9 mouse cellular contexts compared by ENCODE assay signal in the genomic region with DNA sequence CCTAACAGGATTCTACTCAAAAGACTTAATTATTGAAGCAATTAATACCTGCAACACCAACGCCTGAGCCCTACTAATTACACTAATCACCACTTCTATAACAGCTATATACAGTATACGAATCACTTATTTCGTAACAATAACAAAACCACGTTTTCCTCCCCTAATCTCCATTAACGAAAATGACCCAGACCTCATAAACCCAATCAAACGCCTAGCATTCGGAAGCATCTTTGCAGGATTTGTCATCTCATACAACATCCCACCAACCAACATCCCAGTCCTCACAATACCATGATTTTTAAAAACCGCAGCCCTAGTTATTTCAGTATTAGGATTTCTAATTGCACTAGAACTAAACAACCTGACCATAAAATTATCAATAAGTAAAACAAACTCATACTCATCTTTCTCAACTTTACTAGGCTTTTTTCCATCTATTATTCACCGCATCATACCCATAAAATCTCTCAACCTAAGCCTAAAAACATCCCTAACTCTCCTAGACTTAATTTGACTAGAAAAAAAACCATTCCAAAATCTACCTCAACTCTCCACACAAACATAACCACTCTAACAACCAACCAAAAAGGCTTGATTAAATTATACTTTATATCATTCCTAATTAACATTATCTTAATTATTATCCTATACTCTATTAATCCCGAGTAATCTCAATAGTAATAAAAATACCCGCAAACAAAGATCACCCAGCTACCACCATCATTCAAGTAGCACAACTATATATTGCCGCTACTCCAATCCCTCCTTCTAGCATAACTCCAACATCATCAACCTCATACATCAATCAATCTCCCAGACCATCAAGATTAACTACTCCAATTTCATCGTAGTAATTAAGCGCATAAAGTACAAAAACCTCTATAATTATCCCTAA.
DNase-seq lines count a peak whose midpoint lies in the region; ATAC-seq and TF ChIP-seq lines count a peak whose summit lies in the region.
"Had no signal": no experiment of that assay in that cellular context is flagged by ENCODE, and none has a peak within 500 bp of the region (broad histone marks: within the 10 kb centered on the region; RNA-seq: fewer than 3 reads in every experiment).

No protein-coding gene starts in this region.

- H3K4me2 ChIP-seq in hindbrain, embryonic 16.5 days (ENCODE audit: low read length) = no peak overlapping the region
- no peak overlapping the region for H3K4me2 ChIP-seq in midbrain, embryonic 14.5 days (ENCODE audit: low read length)

- no peaks in the 10 kb centered on the region for H3K27me3 ChIP-seq in kidney, adult 2 months (replicated peaks; ENCODE audit: control insufficient read depth, insufficient read depth, low read length)
- H3K27me3 ChIP-seq in hindbrain, embryonic 16.5 days (replicated peaks; ENCODE audit: control insufficient read depth, insufficient read depth, low read length) = no peaks in the 10 kb centered on the region
- no peaks in the 10 kb centered on the region for H3K27me3 ChIP-seq in midbrain, embryonic 14.5 days (ENCODE audit: control insufficient read depth, insufficient read depth, low read length)

- H3K4me1 ChIP-seq in kidney, adult 2 months (ENCODE audit: control insufficient read depth, insufficient read depth, low read length) = no peaks in the 10 kb centered on the region
- no peaks in the 10 kb centered on the region for H3K4me1 ChIP-seq in hindbrain, embryonic 16.5 days (ENCODE audit: control insufficient read depth, insufficient read depth, low read depth, low read length)
- H3K4me1 ChIP-seq in midbrain, embryonic 14.5 days (ENCODE audit: control insufficient read depth, insufficient read depth, low read length) = no peaks in the 10 kb centered on the region

- TF ChIP-seq POLR2A in kidney, adult 2 months (IDR thresholded peaks at IDR 0.05; ENCODE audit: low read depth, low read length) = no peak

- no peak overlapping the region for H3K9ac ChIP-seq in hindbrain, embryonic 16.5 days (ENCODE audit: low read depth, low read length)
- H3K9ac ChIP-seq in midbrain, embryonic 14.5 days (replicated peaks; ENCODE audit: low read length) = no peak overlapping the region

- 86% methylated on average over 14 of the region's 14 CpGs for WGBS in kidney, adult 2 months
- 89% methylated on average over 14 of the region's 14 CpGs for WGBS in hindbrain, embryonic 16.5 days
- 92% methylated on average over 14 of the region's 14 CpGs for WGBS in midbrain, embryonic 14.5 days

- peak; percentile 1 for DNase-seq in kidney, adult 2 months
- DNase-seq in kidney, adult 11 months = no peak
- no peak for DNase-seq in midbrain, embryonic 14.5 days
- DNase-seq in right cerebral cortex, postnatal 36 days (ENCODE audit: low spot score in 2 of 2) = no peak
- DNase-seq in adrenal gland, adult (ENCODE audit: inconsistent age in 2 of 2, low spot score in 1 of 2) = no peak
- DNase-seq in left cerebral cortex, postnatal 4 days = no peak

- 0 out of 2 replicates have a peak, but pooled peaks cover 2% of the 10 kb centered on the region for H3K9me3 ChIP-seq in hindbrain, embryonic 16.5 days (ENCODE audit: control insufficient read depth, low read length)
- H3K9me3 ChIP-seq in midbrain, embryonic 14.5 days (ENCODE audit: control insufficient read depth, low read length) = no peaks in the 10 kb centered on the region

- peak; percentile 100 for ATAC-seq in activated CD4-positive, CD25-positive, alpha-beta regulatory T cell, adult 4 months
- peak; percentile 100 for ATAC-seq in hindbrain, embryonic 16.5 days
- peak; percentile 100 for ATAC-seq in midbrain, embryonic 14.5 days (ENCODE audit: low FRiP score, low TSS enrichment)

- TF ChIP-seq CTCF in kidney, adult 2 months (conservative IDR thresholded peaks at IDR 0.05; ENCODE audit: insufficient read depth, insufficient read length, low read depth, low read length) = no peak

- intact Hi-C loops in left cerebral cortex, postnatal 4 days (cut with DNase I) = no loop called here

- no peak overlapping the region for H3K27ac ChIP-seq in kidney, adult 2 months (ENCODE audit: insufficient read depth, low read depth, low read length)
- H3K27ac ChIP-seq in hindbrain, embryonic 16.5 days (ENCODE audit: low read depth, low read length) = no peak overlapping the region
- H3K27ac ChIP-seq in midbrain, embryonic 14.5 days (replicated peaks; ENCODE audit: low read depth, low read length) = no peak overlapping the region

- H3K36me3 ChIP-seq in kidney, adult 2 months (ENCODE audit: control insufficient read depth, insufficient read depth, low read length) = no peaks in the 10 kb centered on the region
- H3K36me3 ChIP-seq in hindbrain, embryonic 16.5 days (ENCODE audit: control insufficient read depth, insufficient read depth, low read length) = no peaks in the 10 kb centered on the region
- no peaks in the 10 kb centered on the region for H3K36me3 ChIP-seq in midbrain, embryonic 14.5 days (ENCODE audit: control insufficient read depth, insufficient read depth, low read length)

- H3K4me3 ChIP-seq in kidney, adult 2 months (ENCODE audit: insufficient read depth, low read depth, low read length) = no peak overlapping the region
- no peak overlapping the region for H3K4me3 ChIP-seq in hindbrain, embryonic 16.5 days (ENCODE audit: low read length)
- no peak overlapping the region for H3K4me3 ChIP-seq in midbrain, embryonic 14.5 days (replicated peaks; ENCODE audit: low read depth, low read length)
- H3K4me3 ChIP-seq: erythroblast, embryonic 14.5 days had no signal
